Mouse (Mus musculus): Measurements from ENCODE around the gene Rbm14.
A peak's percentile ranks its signal among the peaks of the same experiment; 100 is the strongest.

Rbm14 gene

DNA sequence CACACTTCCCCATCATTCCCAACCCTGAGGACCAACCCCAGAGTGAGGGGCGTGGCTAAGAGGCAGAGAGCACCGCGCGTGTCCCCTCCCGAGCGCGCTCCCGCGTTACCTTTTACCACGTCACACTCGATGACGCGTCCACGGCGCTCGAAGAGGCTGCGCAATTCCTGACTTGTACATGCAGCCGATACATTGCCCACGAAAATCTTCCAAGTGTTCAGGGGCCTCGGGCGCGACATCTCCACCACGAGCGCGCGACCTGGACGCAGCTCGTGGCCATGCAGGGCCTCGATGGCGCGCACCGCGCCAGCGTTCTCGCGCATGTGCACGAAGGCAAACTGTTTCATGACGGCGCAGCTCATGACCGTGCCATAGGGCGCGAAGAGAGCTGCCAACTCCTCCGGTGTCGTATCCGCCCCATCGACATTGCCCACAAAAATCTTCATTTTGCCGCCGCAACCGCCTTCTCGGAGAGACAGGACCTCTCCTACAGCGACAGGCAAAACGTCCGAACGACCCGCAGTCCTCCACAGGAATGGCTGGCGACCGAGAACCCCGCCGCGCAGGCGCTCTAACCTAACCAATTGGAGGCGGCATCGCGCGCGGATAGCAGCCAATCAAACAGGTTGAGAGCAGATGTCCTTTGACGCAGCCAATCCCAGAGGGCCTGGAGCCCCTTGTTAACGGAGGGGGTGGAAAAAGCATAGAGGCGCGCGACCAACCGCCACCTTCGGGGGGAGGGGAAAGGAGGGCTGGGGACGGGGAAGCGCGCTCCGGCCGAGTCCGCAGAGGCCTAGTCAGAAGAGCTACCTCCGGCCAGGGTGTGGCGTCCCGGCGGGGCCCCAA is at the start of gene Rbm14, which contains the start of gene Gm21992:
TSS of gene Rbm14 (minus strand) at position 572 of the 846 bp plus-strand sequence.
TSS of gene Gm21992 (minus strand) at position 550 of the 846 bp plus-strand sequence.
- DNase-seq: peak; percentile 99

DNA sequence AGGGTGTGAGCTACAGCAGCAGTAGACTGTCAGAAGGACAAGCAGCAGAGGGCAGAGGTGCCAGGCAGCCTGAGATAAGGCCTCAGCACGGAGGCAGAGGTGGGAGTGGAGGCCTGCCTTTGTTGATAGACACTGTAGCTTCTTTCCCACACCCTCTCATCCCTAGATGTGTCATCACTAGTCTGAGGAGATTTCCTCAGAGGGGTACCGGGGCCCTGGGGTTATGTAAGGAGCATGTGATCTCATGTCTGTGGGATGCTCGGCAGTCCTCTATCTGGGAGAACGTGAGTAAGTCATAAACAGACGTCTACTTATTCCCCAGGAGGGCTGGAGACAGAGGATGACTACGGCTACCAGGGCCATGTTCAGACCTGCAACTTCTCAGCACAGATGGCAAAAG is 47.6 kb upstream of the Rbm14 start:
- no peak for DNase-seq

DNA sequence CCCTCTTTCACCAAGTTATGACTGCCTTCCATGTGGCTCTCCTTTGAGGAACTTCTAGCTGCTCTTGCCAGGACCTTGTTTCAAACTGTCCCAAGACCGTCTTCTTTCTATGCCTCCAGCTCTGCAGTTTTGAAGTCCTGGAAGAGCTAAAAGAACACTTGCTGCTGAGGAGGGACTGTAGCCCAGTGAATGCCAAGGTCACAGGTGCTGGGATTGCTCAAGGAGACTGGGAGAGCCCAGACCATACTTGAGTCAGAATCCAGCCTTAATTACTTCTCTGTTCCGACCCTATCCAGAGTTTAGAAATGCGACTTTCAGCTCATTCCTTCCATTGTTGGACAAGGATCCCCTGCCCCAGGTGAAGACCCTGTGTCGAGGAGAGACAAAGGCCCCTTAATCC is 44.5 kb upstream of the Rbm14 start:
- DNase-seq: no peak

DNA sequence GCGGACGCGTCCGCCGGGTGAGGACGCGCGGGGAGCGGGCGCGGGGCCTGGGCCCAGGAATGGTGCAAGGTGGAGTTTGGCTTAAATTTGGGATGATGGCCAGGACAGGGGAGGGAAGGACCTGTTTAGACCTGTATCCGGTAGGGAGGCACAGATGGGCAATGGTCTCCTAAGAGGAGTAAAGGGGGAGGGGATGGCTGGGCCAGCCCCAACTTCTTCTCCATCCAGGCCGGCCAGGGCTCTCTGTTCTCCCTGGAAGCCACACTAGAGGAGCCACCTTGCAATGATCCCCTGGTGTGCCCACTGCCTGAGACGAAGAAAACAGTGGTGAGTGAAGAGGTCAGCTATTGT is 44.0 kb upstream of the Rbm14 start:
- no peak for DNase-seq

DNA sequence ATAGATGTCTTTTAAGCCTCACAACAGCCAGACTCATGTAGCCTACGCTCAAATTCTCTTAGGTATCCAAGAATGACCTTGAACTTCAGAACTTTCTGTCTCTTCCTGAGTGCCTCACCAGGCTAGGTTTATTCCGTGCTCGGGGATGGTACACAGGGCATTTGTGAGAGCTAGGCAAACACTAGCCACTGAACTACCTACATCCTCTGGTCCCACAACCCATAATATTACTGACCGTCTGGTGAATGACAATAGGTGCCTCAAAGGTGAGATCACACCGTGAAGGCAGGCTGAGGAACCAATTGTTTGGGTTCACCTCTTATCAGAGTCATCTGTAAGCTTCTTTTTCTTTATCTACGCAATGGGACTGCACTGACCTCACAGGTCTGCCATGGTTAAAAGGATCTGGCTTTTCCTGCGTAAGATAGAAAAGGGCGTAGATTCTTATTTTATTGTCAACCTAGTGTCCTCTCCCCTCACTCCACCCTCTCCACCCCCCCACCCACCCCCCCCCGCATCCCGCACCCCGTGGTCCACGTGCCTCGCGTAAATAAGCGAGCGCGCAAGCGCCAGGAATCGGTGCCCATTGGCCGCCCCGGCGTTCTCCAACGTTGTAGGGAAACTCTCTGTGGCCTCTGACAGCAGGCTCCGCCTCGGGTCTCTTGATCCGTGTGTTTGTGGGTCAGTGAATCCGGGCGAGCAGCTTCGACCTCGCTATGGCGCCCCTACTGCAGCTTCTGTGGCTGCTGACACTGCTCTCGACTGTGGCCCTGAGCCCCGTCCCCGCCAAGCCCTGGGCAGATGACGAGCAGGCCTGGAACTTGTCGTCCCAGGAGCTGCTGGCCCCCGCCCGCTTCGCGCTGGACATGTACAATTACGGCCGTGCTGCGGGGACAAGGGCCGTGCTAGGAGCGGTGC is 43.4 kb upstream of the Rbm14 start, which contains the start of gene Ctsf:
TSS of gene Ctsf (plus strand) at position 579 of the 918 bp plus-strand sequence.
- peak; percentile 96 for DNase-seq

DNA sequence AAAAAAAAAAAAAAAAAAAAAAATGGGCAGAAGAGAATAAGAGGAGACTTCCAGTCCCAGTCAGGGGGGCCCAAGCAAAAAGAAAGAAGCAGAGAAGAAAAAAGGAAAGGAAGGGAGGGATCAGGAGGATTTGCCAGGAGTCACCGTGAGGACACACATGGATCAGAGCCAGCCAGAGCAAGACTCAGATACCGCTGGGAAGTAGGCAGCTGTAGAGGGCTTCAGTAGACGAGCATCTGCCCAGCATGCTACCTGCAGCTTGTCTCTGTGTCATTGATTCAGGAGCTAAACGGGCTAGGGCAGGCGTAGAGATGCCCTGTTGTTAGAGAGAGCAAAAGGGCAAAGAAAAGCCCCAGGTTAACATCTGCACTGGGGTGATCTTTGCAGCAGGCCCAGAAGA is 38.8 kb upstream of the Rbm14 start:
- no peak for DNase-seq

DNA sequence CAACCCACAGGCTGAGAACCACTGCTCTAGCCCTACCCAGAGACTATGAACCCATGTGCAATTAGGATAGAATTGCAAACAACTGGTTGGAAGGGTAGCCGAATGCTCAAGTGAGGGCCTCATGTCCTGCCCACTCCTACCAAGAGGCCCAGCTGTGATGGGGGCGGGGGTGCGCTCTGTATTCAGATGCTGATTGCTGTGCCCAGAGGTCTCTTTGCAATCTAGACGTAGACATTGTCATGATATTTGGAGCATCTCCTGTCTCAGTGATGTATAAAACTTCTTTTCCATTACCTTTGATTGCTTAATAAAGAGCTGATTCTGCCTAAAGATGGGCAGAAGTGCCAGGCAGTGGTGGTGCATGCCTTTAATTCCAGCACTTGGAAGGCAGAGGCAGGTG is 38.4 kb upstream of the Rbm14 start:
- DNase-seq: no peak

DNA sequence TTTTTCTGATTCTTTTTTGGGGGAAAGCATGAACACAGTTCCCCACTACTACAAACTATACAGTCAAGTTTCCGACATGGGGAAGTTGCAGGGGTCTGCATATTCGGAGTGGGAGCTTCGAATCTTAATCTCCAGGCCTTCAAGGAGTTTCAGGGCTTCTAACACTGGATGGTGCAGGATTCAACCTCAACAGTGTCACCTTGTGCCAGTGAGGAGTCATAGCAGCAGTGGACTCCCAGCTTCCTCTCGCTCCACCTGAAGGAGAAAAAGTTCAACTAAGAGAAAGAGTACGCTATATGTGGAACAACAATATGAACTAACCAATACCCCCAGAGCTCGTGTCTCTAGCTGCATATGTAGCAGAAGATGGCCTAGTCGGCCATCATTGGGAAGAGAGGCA is 36.1 kb upstream of the Rbm14 start:
- no peak for DNase-seq

DNA sequence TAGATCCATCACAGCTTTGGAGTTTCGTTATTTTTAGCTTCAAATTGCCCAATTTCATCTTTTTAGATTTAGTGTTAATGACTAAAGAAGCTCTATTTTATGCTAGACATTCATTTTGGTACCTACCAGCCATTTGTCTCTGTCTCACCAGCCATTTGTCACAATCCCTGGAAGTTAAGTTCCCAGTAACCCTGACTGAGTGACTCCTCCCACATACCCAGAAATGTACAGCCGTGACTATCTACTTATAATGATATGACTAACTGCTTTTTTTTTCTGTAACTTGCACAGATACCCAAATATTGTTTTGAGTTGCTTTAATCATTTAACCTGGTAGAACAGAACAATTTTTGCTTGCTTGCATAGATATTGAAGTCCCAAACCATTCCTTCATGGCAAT is 34.4 kb upstream of the Rbm14 start:
- DNase-seq: no peak

DNA sequence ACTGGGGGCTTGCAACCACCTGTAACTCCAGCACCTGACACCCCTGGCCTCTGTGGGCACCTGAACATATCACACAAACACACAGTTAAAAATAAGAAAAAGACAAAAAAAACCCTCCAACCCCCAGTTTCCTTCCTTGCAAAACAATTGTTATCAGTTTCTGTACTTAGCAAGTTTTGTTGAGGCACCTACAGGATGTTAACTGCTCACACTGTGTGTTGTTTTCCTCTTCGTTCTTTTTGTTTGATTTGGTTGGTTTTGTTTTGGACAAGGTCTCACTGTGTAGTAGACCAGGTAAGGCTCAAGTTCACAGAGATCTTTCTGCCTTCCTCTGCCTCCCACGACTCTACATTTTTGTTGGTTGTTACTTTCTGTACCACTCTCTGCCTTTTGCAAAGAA is 31.2 kb upstream of the Rbm14 start:
- DNase-seq: no peak

DNA sequence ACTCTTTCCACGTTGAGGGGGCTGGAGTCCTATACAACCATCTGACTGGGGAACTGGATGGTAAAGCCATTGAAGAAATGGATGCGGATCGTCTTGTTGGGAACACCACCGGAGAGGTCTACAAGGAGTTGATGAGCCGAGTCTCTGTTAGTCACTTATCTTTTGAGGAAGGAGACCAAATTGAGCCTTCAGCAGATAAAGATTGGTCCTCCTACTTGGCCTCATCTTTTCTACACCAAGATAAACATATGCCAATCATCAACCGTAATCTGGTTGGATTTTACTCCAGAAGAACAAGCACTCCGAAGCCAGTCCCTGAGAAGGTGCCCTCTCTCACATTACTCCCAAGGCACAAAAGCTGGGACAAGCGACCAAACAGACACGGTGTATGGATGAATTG is 29.4 kb upstream of the Rbm14 start:
- DNase-seq: no peak

DNA sequence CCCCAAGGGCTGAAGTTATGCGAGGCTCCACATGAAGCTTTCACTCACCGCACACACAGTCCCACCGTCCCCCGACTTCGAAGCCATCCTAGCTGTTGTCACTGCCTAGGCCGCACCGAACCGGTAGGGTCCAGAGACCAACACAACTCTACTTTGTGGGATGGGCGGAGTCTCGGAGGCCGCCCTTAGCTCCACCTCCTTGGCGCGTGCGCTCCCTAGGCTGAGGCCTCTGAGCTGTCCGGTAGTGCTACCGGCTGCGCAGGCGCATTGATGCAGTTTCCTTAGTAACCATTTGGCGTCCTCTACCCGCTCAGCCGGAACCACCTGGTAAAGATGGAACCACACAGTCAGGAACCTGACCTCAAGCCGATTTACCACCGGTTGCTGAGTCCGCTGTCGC is 27.7 kb upstream of the Rbm14 start, which contains the start of the genes Ccs and Ccdc87:
TSS of gene Ccs (minus strand) at position 184 of the 400 bp plus-strand sequence.
TSS of gene Ccdc87 (plus strand) at position 218 of the 400 bp plus-strand sequence.
- peak; percentile 97 for DNase-seq

DNA sequence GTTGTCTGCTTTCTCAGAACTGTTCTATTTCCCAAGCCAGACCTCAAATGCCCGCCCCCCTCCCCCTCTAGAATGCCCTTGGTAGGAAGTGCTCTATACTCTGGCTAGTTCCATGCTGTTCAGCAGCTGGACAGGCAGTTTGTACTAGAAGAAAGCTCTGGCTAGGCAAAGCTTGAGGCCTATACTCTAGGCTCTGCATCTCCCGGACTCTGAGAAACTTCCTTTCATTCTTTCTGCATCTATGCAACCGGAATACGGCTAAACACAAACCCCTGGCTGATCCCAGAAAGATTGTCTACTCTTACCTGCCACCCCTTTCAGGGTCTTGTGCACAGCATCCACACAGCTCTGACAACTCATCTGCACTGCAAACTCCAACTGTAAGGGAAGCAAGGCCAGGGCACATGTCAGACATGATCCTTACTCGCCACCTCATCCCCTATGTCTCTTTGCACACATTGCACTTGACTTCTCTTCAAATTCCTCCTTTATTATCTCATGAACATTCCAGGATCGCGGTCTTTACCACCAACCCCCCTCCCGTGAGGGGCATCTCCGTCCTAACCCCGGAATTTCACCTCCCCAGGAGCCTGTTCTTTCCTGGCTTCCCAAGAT is 27.2 kb upstream of the Rbm14 start:
- DNase-seq: no peak

DNA sequence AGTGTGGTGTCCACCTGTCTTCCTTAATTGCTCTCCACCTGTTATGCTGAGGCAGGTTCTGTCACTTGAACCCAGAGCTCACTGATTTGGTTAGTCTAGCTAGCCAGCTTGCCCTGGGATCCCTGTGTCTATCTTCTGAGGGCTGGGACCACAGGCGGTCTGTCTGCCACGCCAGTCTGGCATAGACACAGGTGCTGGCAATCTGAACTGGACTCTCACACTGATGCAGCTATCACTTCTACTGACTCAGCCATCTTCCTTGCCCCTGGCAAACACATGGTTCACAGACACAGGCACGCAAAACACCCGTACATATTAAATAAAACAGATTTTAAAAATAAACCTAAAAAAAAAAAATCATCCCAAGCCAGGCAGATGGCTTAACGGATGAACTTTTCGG is 25.6 kb upstream of the Rbm14 start:
- DNase-seq: no peak

DNA sequence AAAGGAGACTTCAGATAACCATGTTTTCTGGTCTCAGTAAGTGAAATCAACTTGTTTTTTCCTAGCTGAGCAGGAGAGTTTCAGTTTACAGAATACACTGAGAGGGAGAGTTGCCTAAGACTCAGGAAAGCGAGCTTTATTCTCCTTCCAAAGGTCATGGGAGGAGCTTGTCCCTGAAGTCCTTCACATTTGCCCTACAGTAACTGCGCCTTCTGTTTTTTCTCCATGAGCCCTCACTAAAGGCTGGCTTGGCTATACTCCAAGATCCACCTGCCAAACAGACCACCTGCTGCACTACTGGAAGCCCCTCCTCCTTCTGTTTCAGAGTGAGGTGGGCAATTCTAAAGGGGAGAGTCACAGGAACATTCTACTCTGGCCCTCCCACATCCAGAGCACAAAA is 24.7 kb upstream of the Rbm14 start:
- no peak for DNase-seq

DNA sequence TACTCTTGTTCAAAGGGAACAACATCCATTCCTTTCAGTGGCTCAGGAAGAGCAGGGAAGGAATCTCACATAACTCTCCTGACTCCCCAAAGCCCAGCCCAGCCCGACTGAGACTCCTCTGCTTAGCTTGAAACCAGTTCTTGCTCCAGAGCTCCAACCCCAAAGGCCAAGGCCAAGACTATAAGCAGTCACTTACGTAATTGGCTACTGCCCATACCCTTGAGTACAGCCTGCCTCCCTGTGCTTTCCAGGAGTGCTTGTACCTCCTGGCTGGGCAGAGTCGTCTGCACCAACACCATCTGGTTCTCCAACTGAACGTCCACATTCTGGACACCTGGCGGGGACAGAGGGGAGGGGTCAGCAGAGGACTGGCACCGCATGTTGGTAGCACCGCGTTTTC is 22.5 kb upstream of the Rbm14 start:
- DNase-seq: no peak

DNA sequence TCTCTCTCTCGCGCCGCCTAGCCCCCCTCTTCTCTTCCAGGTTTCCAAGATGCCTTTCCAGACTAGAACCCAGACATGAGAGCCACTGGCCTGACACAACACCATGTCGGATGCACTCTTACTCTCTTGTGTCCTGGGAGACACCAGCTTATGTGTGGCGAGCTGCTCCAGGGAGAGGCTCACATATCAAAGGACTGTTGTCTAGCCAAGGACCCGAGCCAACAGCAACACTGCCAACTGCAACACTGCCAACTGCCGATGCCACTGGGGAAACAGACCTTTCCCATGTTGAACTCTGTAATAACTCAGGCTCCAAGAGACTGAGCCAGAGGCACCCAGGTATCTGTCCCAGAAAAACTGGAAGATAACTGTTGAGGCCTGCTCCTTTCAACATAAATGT is 17.7 kb upstream of the Rbm14 start:
- DNase-seq: peak; percentile 82

DNA sequence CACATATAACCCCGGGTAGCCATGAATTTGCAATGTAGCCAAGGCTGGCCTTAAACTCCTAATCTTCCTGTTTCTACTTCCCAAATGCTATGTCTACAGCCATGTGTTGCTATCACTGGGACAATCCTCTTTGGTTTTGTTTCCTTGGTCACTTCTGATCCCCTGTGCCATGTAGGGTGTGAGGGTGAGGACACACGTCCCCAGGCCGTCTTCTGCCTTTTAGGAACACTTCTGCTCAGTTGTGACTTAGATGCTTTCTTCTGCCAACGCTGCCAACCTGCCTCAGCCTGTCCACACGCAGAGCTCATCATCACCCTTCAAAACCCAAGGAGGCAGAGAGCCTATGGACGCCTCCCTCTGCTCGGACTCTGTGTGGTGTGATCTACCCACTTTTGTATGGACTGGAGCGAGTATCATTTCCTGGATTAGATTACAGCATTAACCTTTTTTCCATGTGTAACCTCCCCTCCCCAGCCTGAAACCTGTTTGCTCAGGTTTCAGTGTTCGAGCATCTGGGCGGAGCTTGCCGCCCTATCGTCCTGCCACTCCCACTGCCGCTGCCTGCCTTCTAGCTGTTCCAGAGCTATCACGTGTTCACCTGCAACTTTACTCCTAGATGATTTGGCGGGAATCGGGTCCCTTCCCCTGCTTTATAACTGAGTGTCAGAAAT is 17.1 kb upstream of the Rbm14 start:
- DNase-seq: no peak

DNA sequence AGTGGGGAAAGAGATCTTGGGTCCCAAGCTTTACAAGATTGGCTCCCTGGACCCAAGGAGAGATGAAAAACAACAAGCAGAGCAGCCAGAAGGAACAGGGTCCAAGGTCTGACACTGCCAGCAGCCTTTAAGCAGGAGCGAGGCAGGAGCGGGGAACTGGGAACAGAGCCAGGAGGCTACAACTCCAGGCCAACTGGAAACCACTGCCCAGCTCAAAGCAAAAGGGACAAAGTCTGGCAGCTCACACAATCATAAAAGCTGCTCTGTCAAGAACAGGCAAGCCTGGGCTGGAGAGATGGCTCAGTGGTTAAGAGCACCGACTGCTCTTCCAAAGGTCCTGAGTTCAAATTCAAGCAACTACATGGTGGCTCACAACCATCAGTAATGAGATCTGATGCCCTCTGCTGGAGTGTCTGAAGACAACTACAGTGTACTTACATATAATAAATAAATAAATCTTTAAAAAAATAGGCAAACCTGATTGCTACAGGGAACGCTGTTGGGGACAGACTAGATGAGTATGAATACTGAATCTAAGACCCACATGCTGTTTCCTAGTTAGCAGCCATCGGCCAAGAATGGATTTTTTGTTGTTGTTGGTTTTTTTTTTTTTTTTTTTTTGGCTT is 9.4 kb upstream of the Rbm14 start:
- DNase-seq: peak; percentile 54

DNA sequence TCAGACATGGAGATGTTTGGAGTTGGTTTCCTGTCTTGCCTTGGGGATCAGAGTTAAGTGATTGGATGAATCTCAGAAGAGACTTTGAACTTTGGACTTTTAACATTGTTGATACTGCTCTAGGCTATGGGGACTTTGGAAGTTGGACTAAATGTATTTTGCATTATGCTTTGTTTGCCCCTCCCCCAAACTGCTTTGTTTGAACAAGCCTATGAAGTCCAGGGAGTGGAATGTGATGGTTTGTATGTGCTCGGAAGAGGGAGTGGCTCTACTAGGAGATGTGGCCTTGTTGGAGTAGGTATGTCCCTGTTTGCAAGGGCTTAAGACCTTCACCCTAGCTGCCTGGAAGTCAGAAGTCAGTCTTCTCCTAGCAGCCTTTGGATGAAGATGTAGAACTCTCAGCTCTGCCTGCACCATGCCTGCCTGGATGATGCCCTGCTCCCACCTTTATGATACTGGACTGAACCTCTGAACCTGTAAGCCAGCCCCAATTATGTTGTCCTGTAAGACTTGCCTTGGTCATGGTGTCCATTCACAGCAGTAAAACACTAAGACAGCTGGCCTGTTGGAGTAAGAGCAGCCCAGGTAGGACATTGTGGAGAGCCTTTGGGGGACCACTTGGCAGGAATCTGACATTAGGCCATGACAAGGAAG is 5.9 kb upstream of the Rbm14 start:
- no peak for DNase-seq

DNA sequence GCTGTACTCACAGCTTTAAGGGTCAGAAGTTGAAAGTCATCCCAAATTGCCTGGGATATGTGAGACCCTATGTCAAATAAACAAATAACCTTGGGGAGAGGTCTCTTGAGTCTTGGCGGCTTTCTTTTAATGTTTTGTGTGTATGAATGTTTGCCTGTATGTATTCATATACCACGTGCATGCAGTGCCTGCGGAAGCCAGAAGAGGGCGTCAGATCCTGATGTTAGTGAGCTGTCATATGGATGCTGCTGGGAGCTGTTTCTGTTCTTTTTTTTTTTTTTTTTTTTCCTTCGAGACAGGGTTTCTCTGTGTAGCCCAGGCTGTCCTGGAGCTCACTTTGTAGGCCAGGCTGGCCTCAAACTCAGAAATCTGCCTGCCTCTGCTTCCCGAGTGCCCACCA is 1.6 kb upstream of the Rbm14 start:
- DNase-seq: peak; percentile 38
